Mouse (Mus musculus): ENCODE measurements around the gene Zdhhc4.
A peak's percentile ranks its signal among the peaks of the same experiment; 100 is the strongest.

The Zdhhc4 gene

GRCm38 (mm10) chr5:143328690-143329495 lies at the start of gene Zdhhc4:
Gene Zdhhc4, minus strand, starts transcription at chr5:143329256.
- DNase-seq, result peak; percentile 92

- no peak for DNase-seq
Measured at GRCm38 (mm10) chr5:143376156-143376555, 47.1 kb upstream of the Zdhhc4 start.

GRCm38 (mm10) chr5:143375242-143375641 lies 46.2 kb upstream of the Zdhhc4 start:
- peak; percentile 68 for DNase-seq

- peak; percentile 54 for DNase-seq
Measured at GRCm38 (mm10) chr5:143372818-143373217, 43.8 kb upstream of the Zdhhc4 start.

DNA sequence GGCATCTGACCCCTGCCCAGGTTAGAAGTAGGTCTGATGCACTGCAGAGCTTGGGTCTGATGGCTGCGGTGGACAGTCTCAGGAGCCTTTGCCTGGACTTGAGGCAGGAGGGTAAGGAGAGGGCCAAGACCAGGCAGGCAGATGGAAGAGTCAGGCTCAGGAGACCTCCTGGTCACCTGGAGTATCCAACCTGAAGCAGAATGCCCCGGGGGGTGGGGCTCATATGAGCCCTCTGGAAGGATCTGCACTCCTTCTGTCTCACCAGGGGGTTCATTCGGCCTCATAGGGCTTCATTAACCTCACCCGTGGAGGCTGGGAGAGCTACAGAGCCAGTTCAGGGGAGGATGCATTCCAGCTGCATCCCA lies 42.1 kb upstream of the Zdhhc4 start:
- DNase-seq, result no peak

- DNase-seq, result no peak
Measured at GRCm38 (mm10) chr5:143370416-143371145, 41.5 kb upstream of the Zdhhc4 start.

- DNase-seq, result no peak
Measured at GRCm38 (mm10) chr5:143369611-143370255, 40.7 kb upstream of the Zdhhc4 start.

GRCm38 (mm10) chr5:143367931-143368330 lies 38.9 kb upstream of the Zdhhc4 start:
- no peak for DNase-seq

- no peak for DNase-seq
Measured at GRCm38 (mm10) chr5:143363678-143364615, 34.9 kb upstream of the Zdhhc4 start.

DNA sequence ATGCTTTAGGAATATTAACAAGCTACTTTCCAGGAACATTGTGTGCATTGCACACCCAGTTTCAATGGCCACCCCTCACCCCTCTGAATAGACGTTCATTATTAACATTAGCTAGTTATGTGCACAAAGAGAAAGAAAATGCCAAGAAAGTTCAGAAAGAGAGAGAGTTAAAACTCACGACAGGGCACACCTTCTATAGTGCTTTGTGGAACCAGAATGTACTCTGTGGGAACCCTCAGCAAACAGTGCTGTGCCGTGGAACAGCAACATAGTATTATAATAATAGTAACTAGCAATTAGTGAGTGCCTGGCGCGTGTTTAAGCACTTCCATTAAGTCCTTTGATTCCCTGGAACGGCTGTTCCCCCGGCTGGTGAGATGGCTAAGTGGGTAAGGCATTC lies 32.4 kb upstream of the Zdhhc4 start:
- no peak for DNase-seq

GRCm38 (mm10) chr5:143360000-143360399 lies 30.9 kb upstream of the Zdhhc4 start:
- no peak for DNase-seq

- DNase-seq, result no peak
Measured at GRCm38 (mm10) chr5:143359263-143359662, 30.2 kb upstream of the Zdhhc4 start.

DNA sequence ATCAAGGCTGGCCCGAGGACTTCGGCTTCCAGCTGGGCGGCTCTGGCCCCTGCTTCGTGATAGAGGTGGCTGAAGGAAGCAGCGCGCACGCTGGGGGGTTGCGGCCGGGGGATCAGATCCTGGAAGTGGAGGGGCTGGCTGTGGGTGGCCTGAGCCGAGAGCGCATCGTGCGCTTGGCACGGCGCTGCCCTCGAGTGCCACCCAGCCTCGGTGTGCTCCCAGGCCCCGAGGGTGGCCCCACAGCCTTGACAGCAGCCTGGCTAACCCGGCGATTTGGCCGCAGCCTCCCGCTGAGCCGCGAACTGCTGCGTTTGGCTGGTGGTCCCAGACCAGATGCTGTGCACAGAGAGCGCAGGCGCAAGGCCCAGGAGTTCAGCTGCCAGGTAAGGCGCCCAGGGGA lies 28.5 kb upstream of the Zdhhc4 start:
- no peak for DNase-seq

DNA sequence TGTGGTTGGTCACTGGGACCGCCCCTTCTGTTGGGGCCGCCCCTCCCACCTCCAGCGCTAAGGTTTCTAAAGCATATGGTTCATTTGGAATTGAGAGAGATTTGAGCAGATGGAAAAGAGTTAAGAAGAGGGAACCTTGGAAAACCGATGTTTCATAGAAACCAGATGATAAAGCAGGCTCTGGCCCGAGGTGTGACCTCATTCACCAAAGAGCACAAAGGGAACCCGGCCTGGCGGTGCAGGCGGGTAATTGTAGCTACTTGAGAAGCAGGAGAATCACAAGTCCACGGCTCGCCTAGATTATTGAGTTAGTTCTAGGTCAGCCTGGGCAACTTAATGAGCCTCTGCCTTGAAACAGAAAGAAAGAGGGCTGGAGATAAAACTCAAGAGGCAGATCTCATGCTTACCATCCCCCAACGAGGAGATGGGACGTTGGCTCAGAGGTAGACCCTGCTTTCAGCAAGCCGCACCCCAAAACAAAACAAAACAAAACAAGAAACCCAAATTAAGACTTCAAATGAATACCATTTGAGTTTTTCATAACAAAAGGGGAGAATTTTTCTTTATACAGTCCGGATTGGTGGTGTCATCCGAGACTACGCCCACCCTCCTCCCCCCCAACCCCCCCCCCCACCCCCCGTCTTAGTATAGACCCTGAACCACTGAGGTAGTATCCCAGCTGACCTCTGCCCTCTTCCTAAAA lies 27.8 kb upstream of the Zdhhc4 start, which contains the start of gene Grid2ip:
Gene Grid2ip (plus strand): TSS at position 653 of the 703 bp plus-strand sequence.
- DNase-seq, result no peak

DNA sequence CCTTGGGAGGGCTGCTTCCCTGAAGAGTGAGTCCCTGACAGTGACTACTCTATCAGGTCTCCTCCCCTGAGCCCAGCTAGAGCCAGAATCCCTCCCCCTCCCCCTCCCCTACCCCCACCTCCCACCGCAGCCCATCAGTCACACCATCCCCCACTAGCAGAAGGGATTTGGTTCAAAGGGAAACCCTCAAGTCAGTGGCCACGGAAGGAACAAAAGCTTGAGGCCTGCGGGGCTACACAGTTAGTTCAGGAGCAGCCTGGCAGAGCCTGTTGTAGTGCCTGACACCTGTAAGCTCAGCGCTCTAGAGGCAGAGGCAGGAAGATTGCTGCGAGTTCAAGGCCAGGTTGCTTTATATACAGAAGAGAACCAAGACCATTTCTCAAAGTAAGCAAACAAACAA lies 27.0 kb upstream of the Zdhhc4 start:
- no peak for DNase-seq

DNA sequence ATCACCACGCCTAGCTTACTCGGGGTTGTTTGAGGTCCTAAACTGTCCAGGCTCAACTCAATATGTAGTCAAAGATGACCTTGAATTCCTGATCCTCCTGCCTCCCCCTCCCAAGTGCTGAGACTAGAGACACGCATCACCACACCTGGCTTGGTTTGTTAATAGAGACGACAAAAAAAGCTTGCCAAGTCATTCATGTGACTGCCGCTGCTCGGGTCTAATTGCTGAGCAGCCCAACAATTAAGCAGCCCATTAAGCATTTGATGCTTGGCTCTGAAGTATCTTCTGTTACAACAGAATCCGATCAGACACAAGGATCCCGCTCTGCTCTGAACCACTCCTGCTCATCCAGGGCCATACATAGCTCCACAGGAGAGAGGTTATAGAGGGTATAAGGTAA lies 17.3 kb upstream of the Zdhhc4 start:
- no peak for DNase-seq

GRCm38 (mm10) chr5:143339603-143340002 lies 10.5 kb upstream of the Zdhhc4 start:
- DNase-seq, result no peak

GRCm38 (mm10) chr5:143336559-143336958 lies 7.5 kb upstream of the Zdhhc4 start:
- DNase-seq, result no peak

DNA sequence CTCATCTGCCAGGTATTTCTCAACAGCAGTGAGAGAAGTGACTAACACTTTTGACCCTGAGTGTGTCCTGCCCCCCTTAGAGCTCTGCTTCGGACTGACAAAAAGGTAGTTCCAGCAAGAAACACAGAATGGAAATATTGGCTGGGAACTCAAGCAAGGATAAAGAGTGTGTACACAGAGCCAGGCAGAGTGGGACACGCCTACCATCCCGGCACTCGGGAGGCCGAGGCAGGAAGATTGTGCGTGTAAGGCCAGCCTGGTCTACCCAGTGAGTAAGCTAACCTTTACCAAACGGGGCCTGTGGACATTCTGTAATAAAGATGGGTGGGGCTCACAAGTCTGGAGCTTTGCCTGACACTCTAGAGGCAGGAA lies 6.0 kb upstream of the Zdhhc4 start:
- no peak for DNase-seq

- no peak for DNase-seq
Measured at GRCm38 (mm10) chr5:143334418-143335088, 5.5 kb upstream of the Zdhhc4 start.

GRCm38 (mm10) chr5:143333872-143334271 lies 4.8 kb upstream of the Zdhhc4 start:
- DNase-seq, result peak; percentile 92

GRCm38 (mm10) chr5:143317288-143317610 lies 11.8 kb downstream of the Zdhhc4 start:
- no peak for DNase-seq
